Mouse (Mus musculus): Measurements from ENCODE around the gene Pdcd2. TPM values are rescaled to one million over a fixed set of nuclear protein-coding genes. Genes with fewer than 3 reads are reported as not detected.

Gene Pdcd2
- polyA plus RNA-seq, 1 experiment from 2014 or later, result 59.4 TPM

DNA sequence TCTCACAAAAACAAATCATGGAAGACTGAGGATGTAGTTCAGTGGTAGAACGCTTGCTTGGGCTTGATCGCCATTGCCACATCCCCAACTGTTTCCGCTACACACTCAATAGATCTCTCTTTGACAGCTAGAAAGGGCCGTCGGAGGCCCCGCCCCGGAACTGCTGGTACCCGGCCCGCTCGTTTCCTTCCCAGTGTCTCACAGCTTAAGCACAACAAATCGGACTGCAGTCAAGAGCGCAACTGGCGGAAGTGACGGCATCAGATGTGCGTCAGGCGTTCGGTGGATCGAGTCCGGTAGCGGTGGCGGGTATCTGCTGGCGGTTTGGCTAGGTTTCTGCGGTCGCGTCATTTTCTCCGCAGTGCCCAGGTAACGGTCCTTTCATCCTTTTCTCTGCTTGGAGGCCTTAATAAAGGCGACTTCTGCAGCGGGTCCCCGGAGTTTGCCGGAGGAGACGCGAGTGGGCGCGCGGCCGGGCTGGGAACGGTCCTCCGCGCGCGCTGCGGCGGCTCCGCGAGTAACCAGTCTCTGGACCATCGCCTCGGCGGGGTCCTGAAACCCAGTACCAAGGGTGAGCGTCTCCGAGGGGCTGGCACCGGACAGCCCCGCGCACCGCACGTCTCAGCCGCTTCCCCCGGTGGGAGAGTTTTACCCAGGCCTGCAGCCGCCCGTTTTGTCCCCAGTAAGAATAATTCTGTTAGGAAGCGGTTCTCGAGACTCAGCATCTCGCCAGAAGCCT, 27.3 kb downstream of the Pdcd2 start, which contains the start of the genes Psmb1 and Tbp:
TSS of gene Psmb1 (minus strand) at position 96 of the 739 bp plus-strand sequence.
TSS of gene Tbp (plus strand) at position 233 of the 739 bp plus-strand sequence.
- peak; percentile 82 for DNase-seq (ENCODE audit: low read depth, low spot score)
- in situ Hi-C loops (cut with MboI; ENCODE audit: low pct_unique_long_range_greater_than_20kb), result no loop called here
- no peaks in the 10 kb centered on the region for H3K27me3 ChIP-seq
- CTCF ChIA-PET, result interaction anchor here (0.9 kb wide), 1 partner anchor 10 kb away, joined by 3 read pairs; no protein-coding TSS in a partner anchor
- POLR2A ChIA-PET, result interaction anchor here (0.9 kb wide), 1 partner anchor 20 kb away, joined by 4 read pairs; no protein-coding TSS in a partner anchor
- TF ChIP-seq CTCF (IDR thresholded peaks at IDR 0.05), result no peak
- peak; percentile 93 for ATAC-seq

DNA sequence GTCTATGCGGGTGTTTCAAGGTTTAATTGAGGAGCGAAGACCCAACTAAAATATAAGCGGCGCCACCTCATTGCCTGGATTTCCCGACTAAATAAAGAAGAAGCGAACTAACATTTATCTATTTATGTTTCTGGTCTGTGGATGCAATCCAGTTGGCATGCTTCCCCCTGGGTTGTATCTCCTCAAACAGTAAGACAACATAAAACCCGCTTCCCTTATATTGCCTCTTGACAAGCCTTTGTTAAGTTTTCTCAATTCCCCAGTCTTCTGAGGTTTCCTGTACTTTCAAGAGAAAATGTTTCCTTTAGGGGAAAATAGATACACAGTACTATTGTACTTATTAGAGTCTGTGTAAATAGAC, 28.4 kb downstream of the Pdcd2 start:
- DNase-seq (ENCODE audit: low read depth, low spot score) (no peak), ATAC-seq (no peak)
- no peaks in the 10 kb centered on the region for H3K27me3 ChIP-seq
- in situ Hi-C loops (cut with MboI; ENCODE audit: low pct_unique_long_range_greater_than_20kb), result no loop called here
- CTCF ChIA-PET, result no interaction called here
- POLR2A ChIA-PET, result interaction anchor here (0.5 kb wide), 1 partner anchor 121 kb away, joined by 7 read pairs; no protein-coding TSS in a partner anchor
- no peak for TF ChIP-seq CTCF (IDR thresholded peaks at IDR 0.05)

DNA sequence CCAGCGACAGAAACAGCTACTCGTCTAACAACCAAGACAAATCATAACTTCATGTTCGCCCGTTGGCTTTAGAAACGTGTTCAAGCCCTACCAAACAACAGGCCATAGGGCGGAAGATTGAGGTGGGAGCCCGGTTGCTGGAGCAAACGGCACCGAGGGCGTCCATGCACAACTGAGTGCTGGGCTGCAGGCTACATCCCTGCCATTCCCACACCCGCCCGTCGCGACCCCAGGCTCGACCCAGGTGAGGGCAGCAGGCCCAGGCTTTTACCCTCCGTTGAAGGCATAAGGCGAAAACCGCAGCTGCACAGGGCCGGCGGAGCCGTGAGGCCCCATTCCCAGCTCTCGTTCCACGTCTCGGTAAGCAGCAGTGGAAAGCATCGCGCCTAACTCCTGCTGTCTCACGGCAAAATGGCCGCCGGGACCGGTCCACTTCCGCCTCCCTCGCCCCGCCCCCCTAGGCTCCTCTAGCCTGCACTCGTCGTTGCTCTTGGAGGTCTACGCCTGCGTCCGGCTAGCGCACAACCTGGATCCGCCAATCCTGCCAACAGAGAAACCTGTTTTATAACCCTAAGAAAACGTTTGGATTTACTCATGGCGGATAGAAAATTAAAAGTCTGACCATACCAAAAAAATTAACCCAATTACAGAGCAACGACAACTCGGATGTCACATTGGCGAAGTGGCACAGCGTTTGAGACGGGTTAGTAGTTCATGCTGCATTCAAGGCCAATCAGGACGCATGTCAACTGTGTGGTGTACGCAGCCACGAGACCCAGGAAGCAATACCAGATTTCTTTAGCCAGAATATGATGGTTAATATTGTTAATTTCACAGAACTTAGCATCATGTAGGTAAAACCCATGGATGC, 29.0 kb downstream of the Pdcd2 start:
- no peak for TF ChIP-seq CTCF (IDR thresholded peaks at IDR 0.05)
- POLR2A ChIA-PET, result no interaction called here
- peak; percentile 39 for DNase-seq (ENCODE audit: low read depth, low spot score)
- in situ Hi-C loops (cut with MboI; ENCODE audit: low pct_unique_long_range_greater_than_20kb), result no loop called here
- CTCF ChIA-PET, result no interaction called here
- no peaks in the 10 kb centered on the region for H3K27me3 ChIP-seq
- ATAC-seq, result peak; percentile 89

DNA sequence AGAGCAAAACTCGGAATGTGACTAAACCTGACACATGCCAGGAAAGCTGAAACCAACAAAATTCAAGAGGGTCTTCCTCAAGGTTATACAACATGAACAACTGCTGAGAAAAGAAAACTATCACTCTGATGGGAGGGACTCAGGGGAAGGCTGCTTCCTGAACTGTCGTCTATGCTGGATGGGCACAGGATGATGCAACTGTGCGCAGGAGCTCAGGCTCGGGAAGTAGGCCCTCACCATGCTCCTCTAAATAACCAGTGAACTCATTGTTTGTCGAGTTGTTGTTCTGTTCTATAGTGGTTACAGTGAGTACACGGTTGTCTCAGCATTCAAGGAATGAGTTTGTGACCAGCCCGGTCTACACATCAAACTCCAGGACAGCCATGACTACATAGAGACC, 36.6 kb downstream of the Pdcd2 start:
- TF ChIP-seq CTCF (IDR thresholded peaks at IDR 0.05), result no peak
- ChIA-PET POLR2A (no interaction called here), CTCF (interaction anchor here (0.8 to 1.1 kb wide), 3 partner anchors 13 to 102 kb away, joined by 3 to 4 read pairs (median 3); no protein-coding TSS in a partner anchor)
- no peak for ATAC-seq
- no peak for DNase-seq (ENCODE audit: low read depth, low spot score)
- in situ Hi-C loops (cut with MboI; ENCODE audit: low pct_unique_long_range_greater_than_20kb), result no loop called here
- H3K27me3 ChIP-seq, result no peaks in the 10 kb centered on the region

DNA sequence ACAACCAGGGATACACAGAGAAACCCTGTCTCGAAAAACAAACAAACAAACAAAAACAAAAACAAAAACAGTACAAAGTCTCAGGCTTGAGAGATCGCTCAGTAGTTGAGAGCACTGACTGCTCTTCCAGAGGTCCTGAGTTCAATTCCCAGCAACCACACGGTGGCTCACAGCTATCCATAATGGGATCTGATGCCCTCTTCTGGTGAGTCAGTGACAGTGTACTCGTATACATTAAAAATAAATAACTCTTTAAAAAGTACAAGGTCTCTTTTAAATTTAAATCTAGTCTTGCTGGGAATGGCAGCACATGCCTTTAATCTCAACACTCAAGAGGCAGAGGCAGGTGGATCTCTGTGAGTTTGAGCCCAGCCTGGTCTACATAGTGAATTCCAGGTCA, 54.4 kb downstream of the Pdcd2 start:
- ATAC-seq, result no peak
- in situ Hi-C loops (cut with MboI; ENCODE audit: low pct_unique_long_range_greater_than_20kb), result no loop called here
- no peak for DNase-seq (ENCODE audit: low read depth, low spot score)
- TF ChIP-seq CTCF (IDR thresholded peaks at IDR 0.05), result peak; percentile 55
- CTCF ChIA-PET, result interaction anchor here (0.9 to 1.8 kb wide), 4 partner anchors 18 to 416 kb away, joined by 3 read pairs; no protein-coding TSS in a partner anchor
- POLR2A ChIA-PET, result no interaction called here
- H3K27me3 ChIP-seq, result no peaks in the 10 kb centered on the region

Other genes starting within 250 kb of the Pdcd2 start
- gene Dll1, start 150.4 kb downstream of the Pdcd2 start, polyA plus RNA-seq (2021), result 19.7 TPM
- 31.4 TPM for gene Fam120b, start 131.1 kb downstream of the Pdcd2 start, polyA plus RNA-seq (2021)
- gene Psmb1, start 27.6 kb downstream of the Pdcd2 start, polyA plus RNA-seq (2021), result 195 TPM
- 47.7 TPM for gene Tbp, start 27.4 kb downstream of the Pdcd2 start, polyA plus RNA-seq (2021)
- gene Prdm9, start 37.1 kb upstream of the Pdcd2 start, polyA plus RNA-seq (2021), result 7.7 TPM
- 32.6 TPM for gene Chd1, start 177.7 kb upstream of the Pdcd2 start, polyA plus RNA-seq (2021)

Data from Patski (cell line).